Mouse (Mus musculus): Measurements from ENCODE around the gene Aga. TPM values are rescaled to one million over a fixed set of nuclear protein-coding genes. Genes with fewer than 3 reads are reported as not detected.
A peak's percentile ranks its signal among the peaks of the same experiment; 100 is the strongest.
"Not testable (repeated sequence)": the region's sequence is repeated elsewhere in the genome, so short reads cannot be mapped to it uniquely, and the experiment has no call there.

The Aga gene
- 36.1 and 42.0 TPM in 2 replicates for polyA plus RNA-seq (2015; fragmentation: Nextera tagmentation; extraction: Ambion mirVana)

DNA sequence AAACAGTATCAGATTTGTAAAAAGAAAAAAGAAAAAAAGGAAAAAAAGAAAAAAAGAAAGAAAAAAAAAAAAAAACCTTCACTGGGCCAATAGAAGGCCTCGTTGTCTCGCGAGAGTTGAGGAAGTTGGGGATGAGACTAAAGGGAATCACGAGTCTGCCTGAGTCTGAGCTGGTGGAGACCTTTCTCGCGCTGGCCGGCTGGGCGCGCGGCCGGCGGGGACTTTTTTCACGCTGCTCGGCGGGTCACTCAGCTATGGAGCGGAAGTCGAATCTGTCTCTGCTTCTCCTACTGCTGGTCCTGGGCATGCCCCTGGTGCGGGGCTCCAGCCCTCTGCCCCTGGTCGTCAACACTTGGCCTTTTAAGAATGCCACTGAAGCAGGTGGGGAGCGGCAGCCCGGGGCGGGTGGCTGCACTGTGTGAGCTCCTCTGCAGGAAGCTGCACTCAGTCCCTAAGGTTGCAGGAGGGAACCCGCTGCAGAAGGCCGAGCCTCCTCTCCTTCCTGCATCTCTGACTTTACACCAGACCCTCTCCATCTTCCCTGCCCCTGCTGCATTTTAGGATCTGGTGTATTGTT lies at the start of gene Aga:
Aga (plus strand) TSS at position 177 of the 577 bp plus-strand sequence.
- Histone ChIP-seq H3K4me3 (ENCODE audit: low read length) (peak within 1 kb of the TSS; percentile 74), H3K9me3 (ENCODE audit: control insufficient read depth, low read length) (no peaks in the 10 kb centered on the region), H3K27me3 (ENCODE audit: control insufficient read depth, insufficient read depth, low read depth, low read length) (no peaks in the 10 kb centered on the region), H3K9ac (ENCODE audit: low read length) (peak within 1 kb of the TSS; percentile 94), H3K27ac (ENCODE audit: low read length) (peak within 1 kb of the TSS; percentile 85), H3K4me1 (replicated peaks; ENCODE audit: control insufficient read depth, insufficient read depth, low read length) (peaks cover 7% of the 10 kb centered on the region; the same call in 1 of the 2 replicates), H3K4me2 (ENCODE audit: low read depth, low read length) (peak within 1 kb of the TSS; percentile 72), H3K36me3 (ENCODE audit: control insufficient read depth, insufficient read depth, low read length) (peaks cover 12% of the 10 kb centered on the region)
- WGBS, result under 1% methylated on average over 24 of the region's 24 CpGs
- peak; percentile 99 for ATAC-seq (ENCODE audit: low read depth)

DNA sequence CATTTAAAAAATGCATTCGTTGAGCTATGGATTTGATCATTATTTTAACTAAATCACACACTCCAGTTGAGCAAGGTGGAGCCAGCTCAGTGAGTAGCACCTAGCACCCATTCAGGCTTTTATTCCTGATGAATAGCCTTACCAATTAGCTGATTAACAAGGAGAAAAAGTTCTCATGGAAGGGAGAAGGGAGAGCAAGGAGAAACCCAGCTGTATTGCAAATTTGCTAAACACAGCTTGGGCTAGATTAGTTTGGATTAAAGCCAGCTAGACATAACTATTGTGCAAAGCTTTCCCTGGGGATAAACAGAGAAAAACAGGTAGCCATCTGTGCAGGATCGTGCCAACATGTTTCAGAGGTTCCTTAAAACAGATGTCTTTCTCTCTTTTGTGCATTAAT lies 22.5 kb upstream of the Aga start:
- no peaks in the 10 kb centered on the region for H3K4me1 ChIP-seq (replicated peaks; ENCODE audit: control insufficient read depth, insufficient read depth, low read length)
- H3K27ac ChIP-seq (ENCODE audit: low read length), result no peak overlapping the region
- H3K27me3 ChIP-seq (ENCODE audit: control insufficient read depth, insufficient read depth, low read depth, low read length), result no peaks in the 10 kb centered on the region
- no peaks in the 10 kb centered on the region for H3K9me3 ChIP-seq (ENCODE audit: control insufficient read depth, low read length)
- H3K9ac ChIP-seq (ENCODE audit: low read length), result no peak overlapping the region
- no peak overlapping the region for H3K4me2 ChIP-seq (ENCODE audit: low read depth, low read length)
- no peak overlapping the region for H3K4me3 ChIP-seq (ENCODE audit: low read length)
- 47% methylated on average over 2 of the region's 2 CpGs for WGBS
- H3K36me3 ChIP-seq (ENCODE audit: control insufficient read depth, insufficient read depth, low read length), result no peaks in the 10 kb centered on the region
- no peak for ATAC-seq (ENCODE audit: low read depth)

DNA sequence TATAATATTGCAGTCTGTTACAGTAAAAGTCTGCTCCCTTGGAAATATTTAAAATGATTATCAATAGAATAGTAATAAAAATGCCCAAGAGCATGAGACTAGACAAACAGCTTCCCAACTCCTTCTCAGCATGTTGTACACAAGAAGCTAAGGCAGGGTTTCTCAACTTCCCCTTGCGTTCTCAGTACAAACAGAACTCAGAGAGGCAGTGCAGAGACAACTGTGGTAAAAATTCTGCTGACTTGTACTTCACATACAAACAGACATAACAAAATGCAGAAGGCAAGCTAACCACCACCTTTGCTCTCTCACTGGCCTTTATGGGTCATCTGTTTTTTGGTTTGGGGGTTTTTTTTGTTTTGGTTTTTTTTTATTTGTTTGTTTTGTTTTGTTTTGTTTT lies 15.3 kb upstream of the Aga start:
- WGBS, result 75% methylated on average over 1 of the region's 1 CpGs
- Histone ChIP-seq H3K4me1 (replicated peaks; ENCODE audit: control insufficient read depth, insufficient read depth, low read length) (no peaks in the 10 kb centered on the region), H3K27me3 (ENCODE audit: control insufficient read depth, insufficient read depth, low read depth, low read length) (no peaks in the 10 kb centered on the region), H3K4me3 (ENCODE audit: low read length) (no peak overlapping the region), H3K9ac (ENCODE audit: low read length) (no peak overlapping the region), H3K9me3 (ENCODE audit: control insufficient read depth, low read length) (no peaks in the 10 kb centered on the region), H3K27ac (ENCODE audit: low read length) (no peak overlapping the region), H3K36me3 (ENCODE audit: control insufficient read depth, insufficient read depth, low read length) (no peaks in the 10 kb centered on the region), H3K4me2 (ENCODE audit: low read depth, low read length) (no peak overlapping the region)
- no peak for ATAC-seq (ENCODE audit: low read depth)

DNA sequence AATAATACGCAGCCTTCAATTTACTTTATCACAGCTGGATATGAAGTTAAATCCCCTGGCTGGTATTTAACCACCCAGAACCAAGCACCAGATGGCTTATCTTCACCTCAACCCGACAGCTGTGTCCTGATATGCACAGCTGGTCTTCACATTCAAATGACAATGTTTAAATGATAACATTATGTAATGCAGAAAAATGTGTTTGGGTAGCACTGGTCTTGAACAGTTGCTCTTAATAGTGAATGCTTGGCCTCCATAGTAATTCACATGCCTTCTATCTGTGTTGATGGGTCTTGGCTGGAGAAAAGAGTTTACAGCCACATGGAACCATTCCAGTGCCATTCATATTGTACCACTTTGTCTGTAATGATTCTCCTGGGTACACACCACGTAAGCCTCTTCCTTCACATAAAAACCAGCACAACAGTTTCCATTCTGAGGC lies 14.6 kb upstream of the Aga start:
- H3K27me3 ChIP-seq (ENCODE audit: control insufficient read depth, insufficient read depth, low read depth, low read length), result no peaks in the 10 kb centered on the region
- no peak overlapping the region for H3K4me3 ChIP-seq (ENCODE audit: low read length)
- WGBS, result 49% methylated on average over 3 of the region's 3 CpGs
- ATAC-seq (ENCODE audit: low read depth), result no peak
- H3K9me3 ChIP-seq (ENCODE audit: control insufficient read depth, low read length), result no peaks in the 10 kb centered on the region
- H3K36me3 ChIP-seq (ENCODE audit: control insufficient read depth, insufficient read depth, low read length), result no peaks in the 10 kb centered on the region
- H3K4me1 ChIP-seq (replicated peaks; ENCODE audit: control insufficient read depth, insufficient read depth, low read length), result no peaks in the 10 kb centered on the region
- H3K4me2 ChIP-seq (ENCODE audit: low read depth, low read length), result no peak overlapping the region
- H3K27ac ChIP-seq (ENCODE audit: low read length), result no peak overlapping the region
- no peak overlapping the region for H3K9ac ChIP-seq (ENCODE audit: low read length)

DNA sequence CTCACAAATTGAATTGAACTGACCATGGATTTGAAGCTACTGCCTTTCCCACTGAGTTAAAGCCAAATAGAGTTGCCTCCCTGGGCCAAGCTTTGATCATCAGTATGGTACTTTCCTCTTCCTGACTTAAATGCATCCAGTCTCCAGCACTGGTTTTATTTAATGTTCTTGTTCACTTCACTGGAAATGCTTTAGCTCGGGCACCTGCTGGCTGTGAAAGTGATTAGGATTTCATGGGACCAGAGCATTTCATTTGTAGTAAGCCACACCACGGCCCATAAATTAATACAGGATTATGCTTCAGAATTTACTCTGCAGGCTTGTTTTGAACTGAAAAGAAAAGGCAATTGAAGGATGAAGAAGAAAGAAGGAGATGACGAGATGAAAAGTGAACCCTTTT lies 26.5 kb downstream of the Aga start:
- WGBS, result 79% methylated on average over 3 of the region's 3 CpGs
- H3K4me1 ChIP-seq (replicated peaks; ENCODE audit: control insufficient read depth, insufficient read depth, low read length); H3K36me3 ChIP-seq (ENCODE audit: control insufficient read depth, insufficient read depth, low read length); H3K4me2 ChIP-seq (ENCODE audit: low read depth, low read length); H3K27me3 ChIP-seq (ENCODE audit: control insufficient read depth, insufficient read depth, low read depth, low read length); H3K9ac ChIP-seq (ENCODE audit: low read length); ATAC-seq (ENCODE audit: low read depth); H3K27ac ChIP-seq (ENCODE audit: low read length); H3K9me3 ChIP-seq (ENCODE audit: control insufficient read depth, low read length); H3K4me3 ChIP-seq (ENCODE audit: low read length): not testable (repeated sequence)

DNA sequence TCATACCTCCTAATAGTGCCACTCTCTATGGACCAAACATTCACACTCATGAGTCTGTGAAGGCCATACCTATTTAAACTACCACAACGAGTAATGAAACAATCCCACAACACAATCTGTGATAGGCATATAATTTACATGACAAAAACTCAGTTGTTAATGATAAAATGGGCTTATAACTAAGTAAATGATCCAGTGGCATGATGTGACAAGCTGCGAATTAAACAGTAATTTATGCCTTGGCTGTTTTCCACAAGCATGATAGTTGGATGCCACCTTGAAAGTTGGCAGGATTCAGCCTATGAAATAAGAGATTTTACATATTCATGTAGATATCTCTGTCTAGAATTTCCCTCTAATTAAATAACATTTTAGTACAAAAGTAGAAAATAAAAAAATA lies 28.1 kb downstream of the Aga start:
- H3K27ac ChIP-seq (ENCODE audit: low read length), result no peak overlapping the region
- no peaks in the 10 kb centered on the region for H3K36me3 ChIP-seq (ENCODE audit: control insufficient read depth, insufficient read depth, low read length)
- H3K9ac ChIP-seq (ENCODE audit: low read length), result no peak overlapping the region
- no peak overlapping the region for H3K4me3 ChIP-seq (ENCODE audit: low read length)
- no peak overlapping the region for H3K4me2 ChIP-seq (ENCODE audit: low read depth, low read length)
- H3K4me1 ChIP-seq (replicated peaks; ENCODE audit: control insufficient read depth, insufficient read depth, low read length), result no peaks in the 10 kb centered on the region
- 85% methylated on average over 2 of the region's 2 CpGs for WGBS
- H3K9me3 ChIP-seq (ENCODE audit: control insufficient read depth, low read length), result no peaks in the 10 kb centered on the region
- no peaks in the 10 kb centered on the region for H3K27me3 ChIP-seq (ENCODE audit: control insufficient read depth, insufficient read depth, low read depth, low read length)
- no peak for ATAC-seq (ENCODE audit: low read depth)

DNA sequence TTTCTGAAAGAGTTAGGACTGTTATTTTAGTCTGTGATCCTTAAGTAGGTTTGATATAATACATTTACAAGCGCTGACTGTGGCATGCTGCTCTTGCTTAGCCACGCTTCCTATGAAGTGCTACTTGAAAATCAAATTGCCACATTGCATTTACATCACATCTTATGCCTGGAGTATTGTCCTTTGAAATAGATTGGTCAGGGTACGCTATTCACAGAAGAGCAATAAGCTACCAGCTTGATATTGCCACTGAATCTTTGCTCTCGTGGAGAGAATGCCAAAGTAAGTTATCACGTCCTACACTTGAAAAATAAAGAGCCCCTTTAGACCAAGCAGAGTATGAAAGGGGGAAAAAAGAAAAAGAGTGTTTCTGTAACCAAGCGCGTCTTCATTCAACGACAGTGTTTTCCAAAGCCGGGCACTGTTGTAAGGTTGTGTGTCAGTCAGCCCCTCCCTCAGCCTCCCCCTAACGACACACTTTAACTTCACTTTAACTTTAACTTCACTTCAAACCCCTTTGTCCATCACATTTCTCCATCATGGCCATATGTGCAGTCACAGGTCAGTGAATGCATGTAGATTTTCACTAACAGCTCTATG lies 51.0 kb downstream of the Aga start:
- no peak overlapping the region for H3K4me2 ChIP-seq (ENCODE audit: low read depth, low read length)
- no peak overlapping the region for H3K27ac ChIP-seq (ENCODE audit: low read length)
- no peak overlapping the region for H3K9ac ChIP-seq (ENCODE audit: low read length)
- no peak for ATAC-seq (ENCODE audit: low read depth)
- no peaks in the 10 kb centered on the region for H3K27me3 ChIP-seq (ENCODE audit: control insufficient read depth, insufficient read depth, low read depth, low read length)
- no peaks in the 10 kb centered on the region for H3K36me3 ChIP-seq (ENCODE audit: control insufficient read depth, insufficient read depth, low read length)
- 76% methylated on average over 10 of the region's 10 CpGs for WGBS
- H3K4me1 ChIP-seq (replicated peaks; ENCODE audit: control insufficient read depth, insufficient read depth, low read length), result no peaks in the 10 kb centered on the region
- H3K9me3 ChIP-seq (ENCODE audit: control insufficient read depth, low read length), result no peaks in the 10 kb centered on the region
- H3K4me3 ChIP-seq (ENCODE audit: low read length), result no peak overlapping the region

DNA sequence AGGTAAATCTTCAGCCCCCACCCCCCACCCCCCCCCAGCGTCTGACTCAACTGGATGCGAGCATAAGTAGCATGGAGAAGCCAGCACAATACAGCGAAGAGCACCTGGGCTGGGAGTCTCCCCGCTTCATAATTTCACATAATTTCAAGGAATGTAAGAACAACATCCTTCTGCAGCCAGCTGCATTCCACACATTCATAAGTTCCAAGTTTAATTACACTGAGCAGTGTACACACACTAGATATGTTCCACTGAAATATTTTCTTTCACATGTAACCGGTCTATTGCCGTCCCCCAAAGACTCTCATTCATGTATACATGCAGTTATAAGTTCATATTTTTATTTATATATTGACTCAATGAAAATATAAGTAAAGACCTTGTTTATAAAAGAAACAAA lies 54.7 kb downstream of the Aga start:
- no peaks in the 10 kb centered on the region for H3K27me3 ChIP-seq (ENCODE audit: control insufficient read depth, insufficient read depth, low read depth, low read length)
- no peak overlapping the region for H3K9ac ChIP-seq (ENCODE audit: low read length)
- WGBS, result 58% methylated on average over 6 of the region's 6 CpGs
- H3K4me1 ChIP-seq (replicated peaks; ENCODE audit: control insufficient read depth, insufficient read depth, low read length), result no peaks in the 10 kb centered on the region
- no peak overlapping the region for H3K27ac ChIP-seq (ENCODE audit: low read length)
- no peak overlapping the region for H3K4me3 ChIP-seq (ENCODE audit: low read length)
- ATAC-seq (ENCODE audit: low read depth), result peak; percentile 61
- no peak overlapping the region for H3K4me2 ChIP-seq (ENCODE audit: low read depth, low read length)
- no peaks in the 10 kb centered on the region for H3K36me3 ChIP-seq (ENCODE audit: control insufficient read depth, insufficient read depth, low read length)
- H3K9me3 ChIP-seq (ENCODE audit: control insufficient read depth, low read length), result no peaks in the 10 kb centered on the region
